Mouse (Mus musculus) forebrain, embryonic 16.5 days (tissue): ENCODE data around the gene Anxa1. TPM values are rescaled to one million over a fixed set of nuclear protein-coding genes. Genes with fewer than 3 reads are reported as not detected.

Source experiments
- ATAC-seq: fragments of 200-750 bp; cut with Nextera tagmentation; 2 replicates; pipeline ENCODE4 v1.8.0; 2017; ENCODE audit warnings: mild to moderate bottlenecking, moderate library complexity
- H3K27ac ChIP-seq: fragments of 300-500 bp; sonication (generic); 2 replicates; pipeline ENCODE4 v1.5.1; 2014; ENCODE audit warnings: low read length, control low read depth
- H3K27me3 ChIP-seq: fragments of 300-500 bp; sonication (generic); replicated peaks from 2 replicates; pipeline ENCODE4 v1.6.1; 2014; ENCODE audit warnings: low read length; ENCODE audit not compliant: control insufficient read depth, insufficient read depth
- H3K36me3 ChIP-seq: fragments of 300-500 bp; sonication (generic); 2 replicates; pipeline ENCODE4 v1.6.1; 2014; ENCODE audit not compliant: control insufficient read depth, insufficient read depth
- H3K4me1 ChIP-seq: fragments of 300-500 bp; sonication (generic); replicated peaks from 2 replicates; pipeline ENCODE4 v1.6.1; 2014; ENCODE audit warnings: low read length; ENCODE audit not compliant: control insufficient read depth, insufficient read depth
- H3K4me2 ChIP-seq: fragments of 300-500 bp; sonication (generic); 2 replicates; pipeline ENCODE4 v1.6.1; 2014; ENCODE audit warnings: mild to moderate bottlenecking, low read length, control low read depth
- H3K4me3 ChIP-seq: fragments of 300-500 bp; sonication (generic); replicated peaks from 2 replicates; pipeline ENCODE4 v1.5.1; 2014; ENCODE audit warnings: mild to moderate bottlenecking, low read length, control low read depth
- H3K9ac ChIP-seq: fragments of 300-500 bp; sonication (generic); replicated peaks from 2 replicates; pipeline ENCODE4 v1.6.1; 2014; ENCODE audit warnings: low read depth, low read length, control low read depth
- H3K9me3 ChIP-seq: fragments of 300-500 bp; sonication (generic); 2 replicates; pipeline ENCODE4 v1.6.1; 2016; ENCODE audit warnings: low read length; ENCODE audit not compliant: control insufficient read depth
- WGBS: fragments of 180-500 bp; shearing (Covaris S2); extraction: QIAGEN DNeasy Blood & Tissue Kit; methylation state at CpG from one replicate; pipeline ENCODE4 v1.1.7; 2014; 5-methylcytosine and 5-hydroxymethylcytosine counted together
- polyA plus RNA-seq: library from polyadenylated mRNA; unstranded; fragments of >200 nt; fragmentation: Nextera tagmentation; extraction: Ambion mirVana; gene quantifications from 2 replicates; pipeline ENCODE4 v1.2.1, GENCODE M21; 2015

The Anxa1 gene
- polyA plus RNA-seq, 1 experiment from 2014 or later: 5.8 TPM

DNA sequence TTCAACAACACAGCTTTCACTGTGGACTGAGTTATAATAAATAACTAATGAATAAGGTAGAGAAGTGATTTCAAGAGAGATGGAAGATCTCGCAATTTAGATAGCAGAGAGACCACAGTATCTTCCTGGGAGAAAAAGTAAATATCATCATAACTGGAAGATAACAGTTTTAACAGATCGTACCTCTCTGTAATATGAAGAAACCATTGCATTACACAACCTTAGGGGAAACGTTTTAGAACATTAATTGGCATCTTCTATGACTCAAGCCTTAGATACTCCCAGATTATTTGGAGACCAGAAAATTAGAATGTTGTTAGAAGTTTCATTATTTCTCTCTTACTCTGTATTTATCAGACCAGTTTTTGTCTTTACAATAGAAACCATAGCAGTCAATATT is 13.0 kb upstream of the Anxa1 start:
- Histone ChIP-seq H3K27ac (no peak overlapping the region), H3K4me2 (no peak overlapping the region), H3K4me3 (no peak overlapping the region), H3K36me3 (no peaks in the 10 kb centered on the region), H3K9me3 (no peaks in the 10 kb centered on the region), H3K4me1 (no peaks in the 10 kb centered on the region), H3K9ac (no peak overlapping the region), H3K27me3 (no peaks in the 10 kb centered on the region)
- no peak for ATAC-seq
- WGBS: 86% methylated on average over 3 of the region's 3 CpGs

DNA sequence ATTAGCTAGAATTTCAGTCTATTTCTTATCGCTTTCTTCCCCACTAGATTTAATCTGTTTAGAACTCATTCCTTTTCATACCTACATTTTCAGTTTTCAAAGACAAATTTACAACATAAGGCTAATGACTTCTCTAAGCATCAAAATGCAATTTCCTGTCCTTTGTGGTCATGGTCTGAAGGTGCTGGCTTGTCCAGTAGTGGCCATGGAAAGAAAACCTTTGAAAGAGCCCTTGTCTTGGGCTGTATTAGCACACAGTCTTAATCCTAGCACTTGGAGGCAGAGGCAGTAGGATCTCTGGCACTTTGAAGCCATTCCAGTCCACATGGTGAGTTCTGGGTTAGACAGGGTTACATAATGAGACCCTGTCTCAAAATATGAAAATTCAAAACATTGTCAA is 12.5 kb upstream of the Anxa1 start:
- 92% methylated on average over 1 of the region's 1 CpGs for WGBS
- H3K4me3 ChIP-seq: no peak overlapping the region
- H3K4me2 ChIP-seq: no peak overlapping the region
- ATAC-seq: no peak
- H3K9ac ChIP-seq: no peak overlapping the region
- H3K27me3 ChIP-seq: no peaks in the 10 kb centered on the region
- H3K36me3 ChIP-seq: no peaks in the 10 kb centered on the region
- no peak overlapping the region for H3K27ac ChIP-seq
- H3K9me3 ChIP-seq: no peaks in the 10 kb centered on the region
- no peaks in the 10 kb centered on the region for H3K4me1 ChIP-seq

DNA sequence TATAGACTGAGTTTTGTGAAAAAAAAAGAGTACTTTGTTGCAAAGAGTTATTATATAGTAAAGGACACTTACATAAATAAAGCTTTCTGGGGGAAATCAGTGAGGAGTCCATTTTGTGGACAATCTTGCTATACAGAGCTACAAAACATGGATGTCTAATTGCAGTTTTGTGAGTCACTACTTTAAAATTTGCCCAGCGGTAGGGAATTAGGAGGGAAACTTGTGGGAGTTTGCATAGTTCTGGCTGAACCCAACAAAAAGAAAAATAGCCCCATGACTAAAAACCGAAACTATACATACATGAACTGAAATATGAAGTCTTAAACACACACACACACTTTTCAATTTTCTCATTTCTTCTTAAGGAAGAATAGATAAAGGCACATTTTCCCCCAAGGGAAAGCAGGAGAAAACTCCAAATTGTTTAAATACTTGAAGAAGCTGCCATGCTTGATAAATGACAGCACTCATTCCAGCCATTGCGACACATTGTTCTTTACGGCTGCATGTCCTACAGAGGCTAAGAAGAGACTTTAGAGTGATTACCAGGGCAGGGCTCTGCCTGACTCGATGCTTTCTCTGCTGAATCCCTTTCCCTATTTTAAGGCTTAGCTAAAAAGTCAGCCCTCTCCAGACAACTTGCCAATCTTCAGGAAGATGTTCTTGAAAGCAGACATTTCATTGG is 11.9 kb upstream of the Anxa1 start:
- H3K4me1 ChIP-seq: no peaks in the 10 kb centered on the region
- no peak overlapping the region for H3K4me2 ChIP-seq
- no peak overlapping the region for H3K9ac ChIP-seq
- H3K9me3 ChIP-seq: no peaks in the 10 kb centered on the region
- no peaks in the 10 kb centered on the region for H3K27me3 ChIP-seq
- no peak overlapping the region for H3K4me3 ChIP-seq
- 87% methylated on average over 5 of the region's 5 CpGs for WGBS
- no peak overlapping the region for H3K27ac ChIP-seq
- H3K36me3 ChIP-seq: no peaks in the 10 kb centered on the region
- ATAC-seq: no peak

DNA sequence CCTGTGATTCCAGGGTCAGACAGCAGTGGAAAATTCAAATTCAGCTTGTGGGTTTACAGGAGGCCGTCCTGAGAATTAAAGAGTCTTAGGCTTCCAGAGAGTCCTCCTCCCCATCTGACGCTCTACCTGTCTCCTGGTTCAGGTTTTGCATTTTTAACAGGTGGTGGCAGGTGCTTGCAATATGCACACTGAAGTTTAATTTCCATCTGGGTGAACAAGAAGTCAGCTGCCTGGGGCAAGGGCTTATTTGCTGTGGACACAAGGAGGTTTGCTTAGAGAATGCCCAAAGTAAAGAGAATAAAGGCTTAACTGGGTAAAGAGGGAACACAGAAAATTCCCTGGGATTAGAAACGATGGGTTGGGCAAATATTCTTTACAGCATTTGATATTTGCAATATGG is 11.2 kb upstream of the Anxa1 start:
- Histone ChIP-seq H3K9ac (no peak overlapping the region), H3K4me3 (no peak overlapping the region), H3K4me1 (no peaks in the 10 kb centered on the region), H3K4me2 (no peak overlapping the region), H3K27ac (no peak overlapping the region), H3K27me3 (no peaks in the 10 kb centered on the region), H3K9me3 (no peaks in the 10 kb centered on the region), H3K36me3 (no peaks in the 10 kb centered on the region)
- no peak for ATAC-seq
- WGBS: 84% methylated on average over 3 of the region's 3 CpGs

DNA sequence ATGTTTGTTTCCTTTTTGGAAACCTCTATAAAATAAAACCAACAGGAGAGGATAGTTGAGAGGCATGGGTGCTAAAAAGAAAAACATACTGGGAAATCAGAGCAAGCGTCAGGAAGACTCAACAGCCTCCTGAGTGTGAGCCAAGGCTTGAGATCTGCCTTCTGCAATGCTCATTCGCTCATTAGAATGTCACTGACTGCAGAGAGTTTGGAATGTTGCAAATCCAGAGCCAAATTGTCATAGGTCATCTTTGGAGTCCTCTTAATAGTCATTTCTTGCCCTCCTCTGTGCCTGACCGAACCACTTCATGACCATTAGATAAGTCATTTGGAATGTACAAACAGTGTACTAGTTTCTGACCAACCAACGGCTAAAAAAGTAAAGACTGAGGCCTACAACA is 8.4 kb upstream of the Anxa1 start:
- Histone ChIP-seq H3K9ac (no peak overlapping the region), H3K36me3 (no peaks in the 10 kb centered on the region), H3K4me3 (no peak overlapping the region), H3K4me2 (no peak overlapping the region), H3K27ac (no peak overlapping the region), H3K9me3 (no peaks in the 10 kb centered on the region), H3K27me3 (no peaks in the 10 kb centered on the region), H3K4me1 (no peaks in the 10 kb centered on the region)
- 82% methylated on average over 4 of the region's 4 CpGs for WGBS
- no peak for ATAC-seq

DNA sequence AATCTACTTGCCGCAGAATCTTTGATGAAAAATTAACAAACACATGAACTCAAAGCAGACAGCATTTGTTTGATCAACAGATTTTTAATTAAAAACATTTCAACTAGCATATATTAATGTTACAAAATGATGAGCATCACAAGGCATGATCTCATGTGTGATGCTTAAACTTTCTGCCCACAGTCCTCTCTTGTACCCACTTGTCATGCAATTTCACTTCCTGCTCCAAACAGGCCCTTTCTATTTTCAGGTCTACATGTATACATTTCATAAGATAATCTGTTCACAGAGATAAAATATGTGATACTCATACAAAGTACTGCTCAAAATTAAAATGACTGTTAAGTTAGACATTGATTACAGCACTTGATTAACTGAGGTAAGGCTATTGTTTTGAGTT is 6.3 kb upstream of the Anxa1 start:
- Histone ChIP-seq H3K9me3 (no peaks in the 10 kb centered on the region), H3K27me3 (no peaks in the 10 kb centered on the region), H3K27ac (no peak overlapping the region), H3K4me2 (no peak overlapping the region), H3K9ac (no peak overlapping the region), H3K36me3 (no peaks in the 10 kb centered on the region), H3K4me1 (no peaks in the 10 kb centered on the region), H3K4me3 (no peak overlapping the region)
- WGBS: 100% methylated on average over 1 of the region's 1 CpGs
- no peak for ATAC-seq

DNA sequence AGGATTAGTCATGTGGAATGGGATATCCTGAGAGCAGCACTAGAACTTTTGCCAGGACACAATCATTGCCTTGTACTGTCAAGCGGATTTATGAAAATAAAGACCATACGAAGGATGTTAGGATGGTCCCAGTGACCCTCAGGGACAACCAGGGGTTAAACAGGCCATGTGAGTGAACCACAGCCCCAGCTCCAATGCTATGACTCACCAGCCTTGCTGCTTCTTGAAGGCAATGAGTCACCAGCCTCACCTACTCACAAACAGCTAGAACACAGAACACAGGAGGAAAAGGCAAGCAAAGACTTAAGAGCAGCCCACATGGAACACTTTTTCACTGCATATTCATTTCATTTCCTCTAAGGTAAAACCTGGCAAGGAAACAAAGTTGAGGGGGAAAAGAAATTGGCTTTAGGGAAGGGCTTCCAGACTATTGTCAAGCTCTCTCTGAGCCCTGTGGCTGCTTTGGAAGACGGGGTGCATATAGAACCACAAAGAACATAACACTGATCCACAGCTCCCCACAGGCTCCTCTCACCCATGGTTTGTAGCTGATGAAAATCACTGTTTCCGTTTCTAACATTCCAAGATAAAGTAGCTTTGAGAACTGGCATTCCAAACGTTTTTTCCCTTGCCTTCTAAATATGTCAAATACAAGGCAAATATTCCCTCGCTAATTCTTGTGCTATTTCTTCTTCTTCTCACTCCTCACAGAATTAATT is 3.0 kb upstream of the Anxa1 start:
- WGBS: 90% methylated on average over 6 of the region's 6 CpGs
- Histone ChIP-seq H3K4me3 (no peak overlapping the region), H3K4me2 (no peak overlapping the region), H3K9ac (no peak overlapping the region), H3K4me1 (no peaks in the 10 kb centered on the region), H3K9me3 (no peaks in the 10 kb centered on the region), H3K36me3 (no peaks in the 10 kb centered on the region), H3K27me3 (no peaks in the 10 kb centered on the region), H3K27ac (no peak overlapping the region)
- no peak for ATAC-seq

DNA sequence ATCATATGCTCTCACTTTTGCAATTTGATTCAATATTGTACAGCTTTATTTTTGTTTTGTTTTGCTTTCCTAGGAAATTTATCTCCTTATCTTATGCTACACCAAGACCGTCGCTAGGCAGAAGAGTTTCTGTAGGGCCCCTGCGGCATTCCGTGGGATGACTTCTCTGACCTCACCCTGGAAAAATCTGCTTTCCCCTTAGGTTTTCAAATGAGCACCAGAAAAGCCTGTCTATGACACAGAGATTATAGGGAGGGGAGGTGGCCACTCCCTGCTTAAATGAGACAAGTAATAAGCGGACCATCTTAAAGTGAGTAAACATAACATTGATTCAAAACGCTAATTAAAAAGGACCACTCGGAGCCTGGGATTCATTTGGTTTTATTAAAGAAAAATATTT is 1.0 kb downstream of the Anxa1 start:
- H3K36me3 ChIP-seq: no peaks in the 10 kb centered on the region
- no peak overlapping the region for H3K27ac ChIP-seq
- WGBS: 79% methylated on average over 7 of the region's 7 CpGs
- no peak for ATAC-seq
- H3K4me2 ChIP-seq: no peak overlapping the region
- H3K27me3 ChIP-seq: no peaks in the 10 kb centered on the region
- no peaks in the 10 kb centered on the region for H3K9me3 ChIP-seq
- H3K9ac ChIP-seq: no peak overlapping the region
- peaks cover 8% of the 10 kb centered on the region; the same call in 1 of the 2 replicates for H3K4me1 ChIP-seq
- H3K4me3 ChIP-seq: no peak overlapping the region

DNA sequence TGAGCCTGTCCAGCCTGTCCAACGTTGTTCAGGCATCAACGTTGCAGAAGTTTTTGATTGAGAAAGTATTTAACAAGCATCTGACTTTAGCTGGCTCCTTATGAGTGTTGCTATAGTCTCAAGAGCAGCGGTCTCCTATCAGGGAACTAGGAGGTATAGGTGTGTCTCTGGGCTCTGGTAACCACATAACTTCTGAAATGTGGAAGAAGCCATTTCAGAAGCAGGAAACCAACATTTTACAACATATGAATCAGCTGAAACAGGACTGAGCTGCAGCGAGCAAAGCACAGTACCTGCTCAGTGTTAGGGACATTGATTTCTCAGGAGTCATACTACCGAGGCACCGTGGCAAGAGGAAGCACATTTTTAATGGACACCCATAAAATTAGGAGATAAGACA is 1.5 kb downstream of the Anxa1 start:
- Histone ChIP-seq H3K4me2 (no peak overlapping the region), H3K4me3 (no peak overlapping the region), H3K9me3 (no peaks in the 10 kb centered on the region), H3K9ac (no peak overlapping the region), H3K27me3 (no peaks in the 10 kb centered on the region), H3K4me1 (peaks cover 8% of the 10 kb centered on the region; the same call in 1 of the 2 replicates), H3K27ac (no peak overlapping the region), H3K36me3 (no peaks in the 10 kb centered on the region)
- ATAC-seq: no peak
- WGBS: 91% methylated on average over 6 of the region's 6 CpGs
